Comparison of ENCODE assay signal across 17 mouse cellular contexts in genomic region chr6:134079112-134079511, GRCm38 (mm10). TPM values are rescaled to one million over a fixed set of nuclear protein-coding genes. Genes with fewer than 3 reads are reported as not detected.
DNase-seq lines count a peak whose midpoint lies in the region; ATAC-seq and TF ChIP-seq lines count a peak whose summit lies in the region.
"Had no signal": no experiment of that assay in that cellular context is flagged by ENCODE, and none has a peak within 500 bp of the region (broad histone marks: within the 10 kb centered on the region; RNA-seq: fewer than 3 reads in every experiment).

No protein-coding gene starts in this region.

- no peak overlapping the region for H3K4me2 ChIP-seq in hindbrain, postnatal 0 days (ENCODE audit: low read depth, low read length)
- no peak overlapping the region for H3K4me2 ChIP-seq in hindbrain, embryonic 12.5 days (replicated peaks)
- H3K4me2 ChIP-seq: embryonic facial prominence, embryonic 15.5 days; limb, embryonic 15.5 days; midbrain, embryonic 11.5 days had no signal

- H3K27ac ChIP-seq in hindbrain, postnatal 0 days, result no peak overlapping the region
- no peak overlapping the region for H3K27ac ChIP-seq in hindbrain, embryonic 12.5 days
- H3K27ac ChIP-seq in kidney, adult 2 months (ENCODE audit: insufficient read depth, low read depth, low read length), result no peak overlapping the region
- H3K27ac ChIP-seq: embryonic facial prominence, embryonic 15.5 days; limb, embryonic 15.5 days had no signal

- 54% methylated on average over 9 of the region's 9 CpGs for WGBS in hindbrain, postnatal 0 days
- WGBS in hindbrain, embryonic 12.5 days, result 81% methylated on average over 9 of the region's 9 CpGs
- WGBS in kidney, adult 2 months, result 85% methylated on average over 9 of the region's 9 CpGs

- no peak overlapping the region for H3K4me3 ChIP-seq in hindbrain, postnatal 0 days (ENCODE audit: low read length)
- H3K4me3 ChIP-seq in hindbrain, embryonic 12.5 days, result no peak overlapping the region
- H3K4me3 ChIP-seq in kidney, adult 2 months (ENCODE audit: insufficient read depth, low read depth, low read length), result no peak overlapping the region
- H3K4me3 ChIP-seq: embryonic facial prominence, embryonic 15.5 days; limb, embryonic 15.5 days had no signal

- TF ChIP-seq POLR2A in kidney, adult 2 months (IDR thresholded peaks at IDR 0.05; ENCODE audit: low read depth, low read length), result no peak

- no peak for TF ChIP-seq CTCF in hindbrain, postnatal 0 days (IDR thresholded peaks at IDR 0.05; ENCODE audit: low read depth)
- no peak for TF ChIP-seq CTCF in kidney, adult 2 months (conservative IDR thresholded peaks at IDR 0.05; ENCODE audit: insufficient read depth, insufficient read length, low read depth, low read length)

- peak; percentile 27; the same call in 1 of the 2 replicates for ATAC-seq in hindbrain, postnatal 0 days
- ATAC-seq in hindbrain, embryonic 12.5 days (ENCODE audit: low FRiP score), result no peak
- no peak for ATAC-seq in megakaryocyte progenitor cell, adult 5-6 weeks (replicated peaks; ENCODE audit: poor library complexity)
- ATAC-seq: forebrain, embryonic 16.5 days had no signal

- H3K9ac ChIP-seq in hindbrain, postnatal 0 days (replicated peaks; ENCODE audit: low read length), result no peak overlapping the region
- H3K9ac ChIP-seq in hindbrain, embryonic 12.5 days, result no peak overlapping the region
- H3K9ac ChIP-seq: embryonic facial prominence, embryonic 15.5 days; limb, embryonic 15.5 days had no signal

- no peaks in the 10 kb centered on the region for H3K9me3 ChIP-seq in hindbrain, postnatal 0 days (ENCODE audit: low read length)
- no peaks in the 10 kb centered on the region for H3K9me3 ChIP-seq in hindbrain, embryonic 12.5 days (replicated peaks)
- H3K9me3 ChIP-seq: embryonic facial prominence, embryonic 15.5 days; limb, embryonic 15.5 days had no signal

- no peaks in the 10 kb centered on the region for H3K36me3 ChIP-seq in hindbrain, postnatal 0 days (ENCODE audit: insufficient read depth, low read length)
- H3K36me3 ChIP-seq in hindbrain, embryonic 12.5 days, result no peaks in the 10 kb centered on the region
- no peaks in the 10 kb centered on the region for H3K36me3 ChIP-seq in kidney, adult 2 months (ENCODE audit: control insufficient read depth, insufficient read depth, low read length)
- H3K36me3 ChIP-seq: embryonic facial prominence, embryonic 15.5 days; limb, embryonic 15.5 days had no signal

- no peaks in the 10 kb centered on the region for H3K4me1 ChIP-seq in hindbrain, postnatal 0 days (ENCODE audit: insufficient read depth, low read length)
- H3K4me1 ChIP-seq in hindbrain, embryonic 12.5 days, result 0 out of 2 replicates have a peak, but pooled peaks cover 8% of the 10 kb centered on the region
- peaks cover 2% of the 10 kb centered on the region; the same call in 1 of the 2 replicates for H3K4me1 ChIP-seq in kidney, adult 2 months (ENCODE audit: control insufficient read depth, insufficient read depth, low read length)
- H3K4me1 ChIP-seq: limb, embryonic 15.5 days had no signal

- H3K27me3 ChIP-seq in hindbrain, postnatal 0 days (ENCODE audit: insufficient read depth, low read length), result no peaks in the 10 kb centered on the region
- no peaks in the 10 kb centered on the region for H3K27me3 ChIP-seq in hindbrain, embryonic 12.5 days
- H3K27me3 ChIP-seq in kidney, adult 2 months (replicated peaks; ENCODE audit: control insufficient read depth, insufficient read depth, low read length), result no peaks in the 10 kb centered on the region
- H3K27me3 ChIP-seq: embryonic facial prominence, embryonic 15.5 days; limb, embryonic 15.5 days had no signal

- no peak for DNase-seq in hindbrain, postnatal 0 days (ENCODE audit: low spot score)
- DNase-seq in cerebellum, adult 9-11 months, result peak; percentile 46
- peak; percentile 34 for DNase-seq in layer of hippocampus, adult 9-11 months
- peak; percentile 67 to 80 for DNase-seq in right cerebral cortex, postnatal 10 days (ENCODE audit: low spot score in 2 of 2)
- DNase-seq in kidney, adult 2 months, result no peak
- no peak for DNase-seq in urinary bladder, postnatal 14 days (ENCODE audit: low spot score)
- DNase-seq: adrenal gland, postnatal 36 days; heart, postnatal 10 days; kidney, postnatal 36 days; retina, postnatal 1 day; thymus, postnatal 14 days had no signal

RNA-seq across cellular contexts. Expression of gene Etv6, which starts 43.6 kb away (rescaled TPM):
- total RNA-seq in hindbrain, postnatal 0 days (2014; rRNA removed), result 7.5 and 9.1 TPM in 2 replicates
- polyA plus RNA-seq in hindbrain, postnatal 0 days (2015; fragmentation: Nextera tagmentation; extraction: Ambion mirVana), result 3.6 and 4.0 TPM in 2 replicates
- 11.7 and 13.1 TPM in 2 replicates for polyA plus RNA-seq in hindbrain, embryonic 12.5 days (2016; fragmentation: Nextera tagmentation; extraction: Ambion mirVana)
- polyA plus RNA-seq in kidney, adult 2 months (2012; rRNA removed), result 16.3 and 22.6 TPM in 2 replicates
- 124 TPM in 2 replicates for total RNA-seq in megakaryocyte progenitor cell, adult 5-6 weeks (2015)
- total RNA-seq in megakaryocyte progenitor cell, adult 5-6 weeks (2017), result 67.1 and 76.4 TPM in 2 replicates

Comparison
In these comparisons a context has a peak if more than half of its experiments do, and no peak if none do; other contexts are left out.
1. DNase-seq: peak in cerebellum, adult 9-11 months (single experiment), layer of hippocampus, adult 9-11 months (single experiment) and right cerebral cortex, postnatal 10 days (2 of 2); none in hindbrain, postnatal 0 days (single experiment), kidney, adult 2 months (single experiment) and urinary bladder, postnatal 14 days (single experiment).